ENCODE assay signal across 40 mouse cellular contexts in genomic region chr7:11822166-11822565, GRCm38 (mm10). TPM values are rescaled to one million over a fixed set of nuclear protein-coding genes. Genes with fewer than 3 reads are reported as not detected.
"Had no signal": no experiment of that assay in that cellular context is flagged by ENCODE, and none has a peak within 500 bp of the region (broad histone marks: within the 10 kb centered on the region; RNA-seq: fewer than 3 reads in every experiment).

No protein-coding gene starts in this region.

- ATAC-seq: hindbrain, postnatal 0 days; intestine, embryonic 16.5 days had no signal

- H3K4me3 ChIP-seq: heart, embryonic 10.5 days; heart, embryonic 12.5 days; hindbrain, embryonic 13.5 days; hindbrain, embryonic 15.5 days; layer of hippocampus, adult 2 months; left cerebral cortex, adult 2 months; limb, embryonic 10.5 days; limb, embryonic 12.5 days; liver, embryonic 13.5 days; liver, embryonic 15.5 days had no signal

- H3K27ac ChIP-seq: heart, embryonic 10.5 days; hindbrain, embryonic 13.5 days; hindbrain, embryonic 15.5 days; hindbrain, postnatal 0 days; layer of hippocampus, adult 2 months; left cerebral cortex, adult 2 months; limb, embryonic 10.5 days; limb, embryonic 12.5 days; liver, embryonic 13.5 days; liver, embryonic 15.5 days had no signal

- H3K9ac ChIP-seq: heart, embryonic 12.5 days; hindbrain, embryonic 13.5 days; hindbrain, embryonic 15.5 days; limb, embryonic 12.5 days; liver, embryonic 13.5 days; liver, embryonic 15.5 days had no signal

- H3K36me3 ChIP-seq: heart, embryonic 10.5 days; heart, embryonic 12.5 days; hindbrain, embryonic 13.5 days; hindbrain, embryonic 15.5 days; limb, embryonic 10.5 days; limb, embryonic 12.5 days; liver, embryonic 13.5 days; liver, embryonic 15.5 days had no signal

- H3K27me3 ChIP-seq: heart, embryonic 12.5 days; hindbrain, embryonic 13.5 days; hindbrain, embryonic 15.5 days; limb, embryonic 12.5 days; liver, embryonic 13.5 days; liver, embryonic 15.5 days had no signal

- H3K9me3 ChIP-seq: liver, embryonic 15.5 days had no signal

- DNase-seq: gastrocnemius, postnatal 14 days; gastrocnemius, postnatal 36 days; heart, adult 18-20 months; heart, postnatal 14 days; heart, postnatal 36 days; kidney, adult 11 months; kidney, adult 8-10 months; kidney, postnatal 10 days; kidney, postnatal 25 days; kidney, postnatal 4 days; liver; liver, embryonic 13.5 days had no signal

- H3K4me1 ChIP-seq: heart, embryonic 10.5 days; heart, embryonic 12.5 days; hindbrain, embryonic 13.5 days; hindbrain, embryonic 15.5 days; limb, embryonic 10.5 days; limb, embryonic 12.5 days; liver, embryonic 13.5 days; liver, embryonic 15.5 days had no signal

RNA-seq across cellular contexts. Expression of gene Vmn1r74, which starts 11.6 kb away (rescaled TPM):
- total RNA-seq: gastrocnemius, adult 18-20 months; gastrocnemius, adult 8-10 months; gastrocnemius, postnatal 14 days; gastrocnemius, postnatal 36 days; heart, adult 18-20 months; heart, adult 8-10 months; heart, postnatal 14 days; heart, postnatal 36 days; hematopoietic stem cell, adult 5-6 weeks; hindbrain, postnatal 0 days; layer of hippocampus, adult 2 months; layer of hippocampus, postnatal 10 days; layer of hippocampus, postnatal 25 days; left cerebral cortex, adult 2 months; left cerebral cortex, postnatal 14 days; left cerebral cortex, postnatal 36 days had no signal
- polyA plus RNA-seq: gonadal fat pad, adult 2 months; heart, embryonic 10.5 days; heart, embryonic 12.5 days; heart, embryonic 14.5 days; heart, embryonic 16.5 days; hindbrain, embryonic 11.5 days; hindbrain, embryonic 13.5 days; hindbrain, embryonic 15.5 days; hindbrain, postnatal 0 days; intestine, embryonic 14.5 days; intestine, embryonic 16.5 days; kidney, embryonic 14.5 days; kidney, embryonic 16.5 days; limb, embryonic 10.5 days; limb, embryonic 12.5 days; limb, embryonic 14.5 days; liver, embryonic 11.5 days; liver, embryonic 13.5 days; liver, embryonic 15.5 days had no signal

RNA-seq across cellular contexts. Expression of gene Vmn1r75, which starts 52.3 kb away (rescaled TPM):
- total RNA-seq: gastrocnemius, adult 18-20 months; gastrocnemius, adult 8-10 months; gastrocnemius, postnatal 14 days; gastrocnemius, postnatal 36 days; heart, adult 18-20 months; heart, adult 8-10 months; heart, postnatal 14 days; heart, postnatal 36 days; hematopoietic stem cell, adult 5-6 weeks; hindbrain, postnatal 0 days; layer of hippocampus, adult 2 months; layer of hippocampus, postnatal 10 days; layer of hippocampus, postnatal 25 days; left cerebral cortex, adult 2 months; left cerebral cortex, postnatal 14 days; left cerebral cortex, postnatal 36 days had no signal
- polyA plus RNA-seq: gonadal fat pad, adult 2 months; heart, embryonic 10.5 days; heart, embryonic 12.5 days; heart, embryonic 14.5 days; heart, embryonic 16.5 days; hindbrain, embryonic 11.5 days; hindbrain, embryonic 13.5 days; hindbrain, embryonic 15.5 days; hindbrain, postnatal 0 days; intestine, embryonic 14.5 days; intestine, embryonic 16.5 days; kidney, embryonic 14.5 days; kidney, embryonic 16.5 days; limb, embryonic 10.5 days; limb, embryonic 12.5 days; limb, embryonic 14.5 days; liver, embryonic 11.5 days; liver, embryonic 13.5 days; liver, embryonic 15.5 days had no signal
